Mouse (Mus musculus) cerebellum, adult 11 months (tissue): Measurements from ENCODE around the gene Olfr152.

ENCODE experiments used
- DNase-seq: peaks from one replicate; pipeline ENCODE4 v3.0.0; 2022

Gene Olfr152

GRCm38 (mm10) chr2:87779183-87779582 lies at the start of gene Olfr152:
Gene Olfr152, plus strand, starts transcription at chr2:87779483.
- no peak for DNase-seq

- no peak for DNase-seq
These were observed 39.4 kb upstream of the Olfr152 start, which contains the start of gene Olfr1138 for GRCm38 (mm10) chr2:87739878-87740277. Gene Olfr1138, minus strand, starts transcription at chr2:87739978.

GRCm38 (mm10) chr2:87743452-87743851 lies 35.8 kb upstream of the Olfr152 start, which contains the start of gene Olfr1140:
Gene Olfr1140, plus strand, starts transcription at chr2:87743752.
- DNase-seq, result no peak

- DNase-seq, result no peak
These were observed 25.4 kb upstream of the Olfr152 start, which contains the start of gene Olfr1141 for GRCm38 (mm10) chr2:87753891-87754290. Gene Olfr1141, minus strand, starts transcription at chr2:87753991.

GRCm38 (mm10) chr2:87776143-87776542 lies 3.1 kb upstream of the Olfr152 start:
- DNase-seq, result no peak

- no peak for DNase-seq
These were observed 21.0 kb downstream of the Olfr152 start, which contains the start of gene Olfr1143 for GRCm38 (mm10) chr2:87800292-87800691. Gene Olfr1143, plus strand, starts transcription at chr2:87800592.

GRCm38 (mm10) chr2:87809522-87809921 lies 30.2 kb downstream of the Olfr152 start, which contains the start of gene Olfr1145:
Gene Olfr1145, plus strand, starts transcription at chr2:87809822.
- DNase-seq, result no peak

GRCm38 (mm10) chr2:87830233-87830632 lies 51.0 kb downstream of the Olfr152 start, which contains the start of gene Olfr1148:
Gene Olfr1148, plus strand, starts transcription at chr2:87830533.
- no peak for DNase-seq
